Mouse (Mus musculus): ENCODE data around the gene Sprn.

- TF ChIP-seq CTCF (IDR thresholded peaks at IDR 0.05; ENCODE audit: low read depth, low read length) (no peak), POLR2AphosphoS5 (IDR thresholded peaks at IDR 0.05; ENCODE audit: insufficient replicate concordance, low read depth, low read length) (no peak), GATA2 (IDR thresholded peaks at IDR 0.05; ENCODE audit: borderline replicate concordance, low read depth, low read length) (no peak), GATA1 (IDR thresholded peaks at IDR 0.05; ENCODE audit: borderline replicate concordance, low read length) (no peak)
Measured at GRCm38 (mm10) chr7:140167950-140168349, 13.3 kb upstream of the Sprn start.
